Mouse (Mus musculus): ENCODE data around the gene Rbfox3. TPM values are rescaled to one million over a fixed set of nuclear protein-coding genes. Genes with fewer than 3 reads are reported as not detected.

The Rbfox3 gene
- polyA plus RNA-seq, 1 experiment: 0.19 TPM

DNA sequence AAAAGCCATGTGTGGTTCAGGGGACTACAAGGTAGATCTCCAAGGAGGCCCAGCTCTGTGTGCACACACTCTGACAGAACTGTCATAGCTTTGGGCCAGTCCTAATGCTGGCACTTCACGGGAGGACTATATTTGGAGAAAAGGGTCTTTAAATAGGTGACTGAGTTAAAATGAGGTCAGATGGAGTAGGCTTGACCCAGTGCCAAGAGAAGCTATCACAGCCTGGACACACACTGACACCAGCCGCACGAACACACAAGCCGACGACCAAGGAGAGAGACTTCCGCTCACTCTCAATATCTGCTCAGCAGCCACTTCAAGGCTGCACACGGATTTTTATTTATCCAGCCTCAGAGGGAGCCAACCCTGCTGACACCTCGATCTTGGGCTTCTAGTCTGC is 248.1 kb downstream of the Rbfox3 start:
- Histone ChIP-seq H3K36me3 (ENCODE audit: control insufficient read depth, insufficient read depth, low read length) (no peaks in the 10 kb centered on the region), H3K4me3 (ENCODE audit: low read depth, low read length) (no peak overlapping the region), H3K27ac (ENCODE audit: insufficient read depth, low read depth, low read length) (no peak overlapping the region), H3K27me3 (ENCODE audit: control insufficient read depth, insufficient read depth, low read length) (no peaks in the 10 kb centered on the region), H3K4me1 (ENCODE audit: control insufficient read depth, insufficient read depth, insufficient read length, low read length) (no peaks in the 10 kb centered on the region)
- TF ChIP-seq POLR2A (IDR thresholded peaks at IDR 0.05; ENCODE audit: low read depth, low read length): no peak
- TF ChIP-seq CTCF (IDR thresholded peaks at IDR 0.05; ENCODE audit: extremely low read depth, insufficient read length, insufficient replicate concordance, low read depth, low read length): no peak
- 59% methylated on average over 8 of the region's 8 CpGs for WGBS

DNA sequence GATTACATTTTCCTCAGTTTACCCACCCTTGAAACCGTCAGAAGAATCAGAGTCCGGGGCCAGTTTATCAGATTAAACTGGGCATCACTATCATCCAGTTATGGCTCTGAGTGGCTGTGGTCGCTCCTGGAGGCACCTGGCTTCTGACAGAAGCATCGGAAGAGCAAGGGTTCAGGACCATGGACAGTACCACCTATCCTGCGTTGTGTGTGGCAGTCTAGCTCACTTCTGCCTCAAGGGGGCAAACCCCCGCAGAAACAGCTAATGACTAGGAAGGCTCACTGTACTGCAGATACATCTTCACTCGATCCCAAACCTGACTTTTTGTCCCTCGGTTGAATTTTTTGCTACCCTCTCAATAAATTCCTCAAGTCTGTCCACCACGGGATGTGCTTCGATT is 252.1 kb downstream of the Rbfox3 start:
- H3K27me3 ChIP-seq (ENCODE audit: control insufficient read depth, insufficient read depth, low read length): no peaks in the 10 kb centered on the region
- no peak overlapping the region for H3K27ac ChIP-seq (ENCODE audit: insufficient read depth, low read depth, low read length)
- no peaks in the 10 kb centered on the region for H3K36me3 ChIP-seq (ENCODE audit: control insufficient read depth, insufficient read depth, low read length)
- 13% methylated on average over 10 of the region's 10 CpGs for WGBS
- H3K4me3 ChIP-seq (ENCODE audit: low read depth, low read length): no peak overlapping the region
- TF ChIP-seq CTCF (IDR thresholded peaks at IDR 0.05; ENCODE audit: extremely low read depth, insufficient read length, insufficient replicate concordance, low read depth, low read length) (no peak), POLR2A (IDR thresholded peaks at IDR 0.05; ENCODE audit: low read depth, low read length) (no peak)
- H3K4me1 ChIP-seq (ENCODE audit: control insufficient read depth, insufficient read depth, insufficient read length, low read length): no peaks in the 10 kb centered on the region

DNA sequence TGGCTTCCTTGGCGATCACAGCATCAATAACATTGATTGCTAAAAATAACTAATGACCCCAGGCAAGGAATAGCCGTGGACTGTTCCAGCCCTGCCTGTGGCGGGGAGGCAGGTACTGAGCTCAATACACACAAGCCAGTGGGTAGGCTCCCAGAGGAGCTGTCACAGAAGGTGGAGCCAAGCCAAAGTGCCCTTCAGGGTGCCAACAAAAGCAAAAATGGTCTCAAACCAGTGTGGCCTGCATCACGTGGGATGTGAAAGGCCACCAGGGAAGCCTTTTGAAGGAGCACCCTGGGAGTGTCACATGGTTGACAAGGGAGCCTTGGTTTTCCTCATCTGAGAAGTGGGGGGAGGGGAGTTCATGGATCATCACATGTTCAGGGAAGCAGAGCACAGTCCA is 255.6 kb downstream of the Rbfox3 start:
- TF ChIP-seq CTCF (IDR thresholded peaks at IDR 0.05; ENCODE audit: extremely low read depth, insufficient read length, insufficient replicate concordance, low read depth, low read length): no peak
- TF ChIP-seq POLR2A (IDR thresholded peaks at IDR 0.05; ENCODE audit: low read depth, low read length): no peak
- Histone ChIP-seq H3K27ac (ENCODE audit: insufficient read depth, low read depth, low read length) (no peak overlapping the region), H3K4me3 (ENCODE audit: low read depth, low read length) (no peak overlapping the region), H3K36me3 (ENCODE audit: control insufficient read depth, insufficient read depth, low read length) (no peaks in the 10 kb centered on the region), H3K27me3 (ENCODE audit: control insufficient read depth, insufficient read depth, low read length) (no peaks in the 10 kb centered on the region), H3K4me1 (ENCODE audit: control insufficient read depth, insufficient read depth, insufficient read length, low read length) (no peaks in the 10 kb centered on the region)
- 59% methylated on average over 4 of the region's 4 CpGs for WGBS

- H3K4me3 ChIP-seq (ENCODE audit: low read depth, low read length): no peak overlapping the region
- no peak overlapping the region for H3K27ac ChIP-seq (ENCODE audit: insufficient read depth, low read depth, low read length)
- H3K4me1 ChIP-seq (ENCODE audit: control insufficient read depth, insufficient read depth, insufficient read length, low read length): no peaks in the 10 kb centered on the region
- H3K27me3 ChIP-seq (ENCODE audit: control insufficient read depth, insufficient read depth, low read length): no peaks in the 10 kb centered on the region
- H3K36me3 ChIP-seq (ENCODE audit: control insufficient read depth, insufficient read depth, low read length): no peaks in the 10 kb centered on the region
- WGBS: 84% methylated on average over 14 of the region's 14 CpGs
- TF ChIP-seq POLR2A (IDR thresholded peaks at IDR 0.05; ENCODE audit: low read depth, low read length): no peak
- no peak for TF ChIP-seq CTCF (IDR thresholded peaks at IDR 0.05; ENCODE audit: extremely low read depth, insufficient read length, insufficient replicate concordance, low read depth, low read length)
Observed at GRCm38 (mm10) chr11:118653521-118654318, 257.7 kb downstream of the Rbfox3 start.

GRCm38 (mm10) chr11:118652401-118653240 is 258.8 kb downstream of the Rbfox3 start:
- Histone ChIP-seq H3K27ac (ENCODE audit: insufficient read depth, low read depth, low read length) (no peak overlapping the region), H3K27me3 (ENCODE audit: control insufficient read depth, insufficient read depth, low read length) (no peaks in the 10 kb centered on the region), H3K4me3 (ENCODE audit: low read depth, low read length) (no peak overlapping the region), H3K36me3 (ENCODE audit: control insufficient read depth, insufficient read depth, low read length) (no peaks in the 10 kb centered on the region), H3K4me1 (ENCODE audit: control insufficient read depth, insufficient read depth, insufficient read length, low read length) (no peaks in the 10 kb centered on the region)
- no peak for TF ChIP-seq POLR2A (IDR thresholded peaks at IDR 0.05; ENCODE audit: low read depth, low read length)
- TF ChIP-seq CTCF (IDR thresholded peaks at IDR 0.05; ENCODE audit: extremely low read depth, insufficient read length, insufficient replicate concordance, low read depth, low read length): no peak
- 72% methylated on average over 13 of the region's 13 CpGs for WGBS

DNA sequence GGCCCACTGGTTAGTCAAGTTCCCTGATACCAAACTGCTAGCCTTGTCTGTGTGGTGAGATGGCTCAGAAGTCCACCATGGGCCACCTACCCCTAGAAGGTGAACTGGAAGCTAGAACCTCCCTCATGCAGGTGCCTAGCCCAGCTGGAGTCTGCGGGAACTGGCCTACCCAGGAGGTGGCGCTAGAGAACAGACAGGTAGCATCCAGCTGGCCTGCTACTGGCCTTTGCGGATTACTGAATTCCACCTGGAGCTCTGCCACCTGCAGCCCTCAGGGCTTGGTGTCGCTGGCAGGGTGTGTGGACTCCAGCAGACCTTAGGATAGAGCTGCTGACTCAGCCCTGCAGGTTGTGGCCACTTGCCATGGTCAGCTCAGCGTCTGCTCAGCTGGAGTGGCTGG is 263.0 kb downstream of the Rbfox3 start:
- H3K4me3 ChIP-seq (ENCODE audit: low read depth, low read length): no peak overlapping the region
- WGBS: 17% methylated on average over 5 of the region's 5 CpGs
- TF ChIP-seq POLR2A (IDR thresholded peaks at IDR 0.05; ENCODE audit: low read depth, low read length) (no peak), CTCF (IDR thresholded peaks at IDR 0.05; ENCODE audit: extremely low read depth, insufficient read length, insufficient replicate concordance, low read depth, low read length) (peak; percentile 55; the same call in 1 of the 2 replicates)
- H3K27ac ChIP-seq (ENCODE audit: insufficient read depth, low read depth, low read length): no peak overlapping the region
- H3K4me1 ChIP-seq (ENCODE audit: control insufficient read depth, insufficient read depth, insufficient read length, low read length): no peaks in the 10 kb centered on the region
- H3K27me3 ChIP-seq (ENCODE audit: control insufficient read depth, insufficient read depth, low read length): no peaks in the 10 kb centered on the region
- H3K36me3 ChIP-seq (ENCODE audit: control insufficient read depth, insufficient read depth, low read length): no peaks in the 10 kb centered on the region

- H3K4me3 ChIP-seq (ENCODE audit: low read depth, low read length): no peak overlapping the region
- WGBS: 78% methylated on average over 3 of the region's 3 CpGs
- H3K36me3 ChIP-seq (ENCODE audit: control insufficient read depth, insufficient read depth, low read length): no peaks in the 10 kb centered on the region
- TF ChIP-seq POLR2A (IDR thresholded peaks at IDR 0.05; ENCODE audit: low read depth, low read length): no peak
- no peak for TF ChIP-seq CTCF (IDR thresholded peaks at IDR 0.05; ENCODE audit: extremely low read depth, insufficient read length, insufficient replicate concordance, low read depth, low read length)
- H3K4me1 ChIP-seq (ENCODE audit: control insufficient read depth, insufficient read depth, insufficient read length, low read length): no peaks in the 10 kb centered on the region
- H3K27ac ChIP-seq (ENCODE audit: insufficient read depth, low read depth, low read length): no peak overlapping the region
- no peaks in the 10 kb centered on the region for H3K27me3 ChIP-seq (ENCODE audit: control insufficient read depth, insufficient read depth, low read length)
Observed at GRCm38 (mm10) chr11:118646864-118647263, 264.5 kb downstream of the Rbfox3 start.

Measured in small intestine, adult 2 months (tissue).